Mouse (Mus musculus) limb, embryonic 14.5 days (tissue): ENCODE results near the gene Plcl1. TPM values are rescaled to one million over a fixed set of nuclear protein-coding genes. Genes with fewer than 3 reads are reported as not detected.

ENCODE experiments used
- ATAC-seq: fragments of 200-750 bp; cut with Nextera tagmentation; 2 replicates; pipeline ENCODE4 v1.8.0; 2017; ENCODE audit warnings: low read depth, moderate number of reproducible peaks, moderate TSS enrichment; ENCODE audit not compliant: low FRiP score
- DNase-seq: peaks from one replicate; pipeline ENCODE4 v3.0.0-alpha.2; 2015; ENCODE audit warnings: low spot score
- H3K27ac ChIP-seq: fragments of 300-500 bp; sonication (generic); replicated peaks from 2 replicates; pipeline ENCODE4 v1.5.1; 2014; ENCODE audit warnings: low read depth, mild to moderate bottlenecking, low read length, moderate library complexity, mixed read lengths
- H3K27me3 ChIP-seq: fragments of 300-500 bp; sonication (generic); 2 replicates; pipeline ENCODE4 v1.6.1; 2014; ENCODE audit warnings: low read length, mixed read lengths; ENCODE audit not compliant: control insufficient read depth, insufficient read depth
- H3K36me3 ChIP-seq: fragments of 300-500 bp; sonication (generic); 2 replicates; pipeline ENCODE4 v1.6.1; 2014; ENCODE audit warnings: mild to moderate bottlenecking, low read length, moderate library complexity, mixed read lengths; ENCODE audit not compliant: control insufficient read depth, insufficient read depth
- H3K4me1 ChIP-seq: fragments of 300-500 bp; sonication (generic); 2 replicates; pipeline ENCODE4 v1.6.1; 2014; ENCODE audit warnings: antibody characterized with exemption, low read length, mixed read lengths; ENCODE audit not compliant: control insufficient read depth, insufficient read depth
- H3K4me2 ChIP-seq: fragments of 300-500 bp; sonication (generic); replicated peaks from 2 replicates; pipeline ENCODE4 v1.6.1; 2014; ENCODE audit warnings: low read depth, mild to moderate bottlenecking, low read length, moderate library complexity; ENCODE audit not compliant: severe bottlenecking
- H3K4me3 ChIP-seq: fragments of 300-500 bp; sonication (generic); replicated peaks from 2 replicates; pipeline ENCODE4 v1.5.1; 2014; ENCODE audit warnings: low read length
- H3K9ac ChIP-seq: fragments of 300-500 bp; sonication (generic); 2 replicates; pipeline ENCODE4 v1.6.1; 2014; ENCODE audit warnings: mild to moderate bottlenecking, low read depth, low read length, moderate library complexity; ENCODE audit not compliant: severe bottlenecking
- H3K9me3 ChIP-seq: fragments of 300-500 bp; sonication (generic); 2 replicates; pipeline ENCODE4 v1.6.1; 2016; ENCODE audit warnings: low read length; ENCODE audit not compliant: control insufficient read depth
- POLR2A ChIP-seq: fragments of 200-500 bp; IDR thresholded peaks from 2 replicates; pipeline ENCODE4 v1.8.0; 2012; ENCODE audit warnings: inconsistent platforms, mild to moderate bottlenecking, moderate library complexity, borderline replicate concordance; ENCODE audit not compliant: insufficient read depth, insufficient read length; ENCODE audit errors: extremely low read depth
- WGBS: fragments of 180-500 bp; shearing (Covaris S2); extraction: QIAGEN DNeasy Blood & Tissue Kit; methylation state at CpG from one replicate; pipeline ENCODE4 v1.1.7; 2014; 5-methylcytosine and 5-hydroxymethylcytosine counted together
- polyA plus RNA-seq, 2 experiments: library from polyadenylated mRNA; depleted of rRNA in 1 of 2; stranded (reverse) in 1 of 2; unstranded in 1 of 2; fragments of >200 nt; fragmentation: Nextera tagmentation in 1 of 2; extraction: Ambion mirVana in 1 of 2; gene quantifications; 2 replicates each; pipeline versions ENCODE4 v1.2.1 to v1.2.3; 2012 to 2014

Gene Plcl1
- polyA plus RNA-seq, 2 experiments = 1.8 to 2.3 TPM

GRCm38 (mm10) chr1:55665137-55665827, 259.6 kb downstream of the Plcl1 start:
- 0 out of 2 replicates have a peak, but pooled peaks cover 5% of the 10 kb centered on the region for H3K4me1 ChIP-seq
- H3K27me3 ChIP-seq = no peaks in the 10 kb centered on the region
- no peak overlapping the region for H3K4me3 ChIP-seq
- TF ChIP-seq POLR2A = no peak
- no peak for ATAC-seq
- no peaks in the 10 kb centered on the region for H3K36me3 ChIP-seq
- no peak for DNase-seq
- WGBS = 65% methylated on average over 10 of the region's 10 CpGs
- no peak overlapping the region for H3K27ac ChIP-seq
- no peak overlapping the region for H3K4me2 ChIP-seq
- H3K9me3 ChIP-seq = no peaks in the 10 kb centered on the region
- H3K9ac ChIP-seq = no peak overlapping the region

- ATAC-seq (no peak), DNase-seq (no peak)
- no peaks in the 10 kb centered on the region for H3K27me3 ChIP-seq
- TF ChIP-seq POLR2A = no peak
- H3K9me3 ChIP-seq = no peaks in the 10 kb centered on the region
- no peaks in the 10 kb centered on the region for H3K36me3 ChIP-seq
- 37% methylated on average over 11 of the region's 11 CpGs for whole genome bisulfite sequencing
- no peak overlapping the region for H3K4me2 ChIP-seq
- no peak overlapping the region for H3K27ac ChIP-seq
- H3K4me3 ChIP-seq = no peak overlapping the region
- 0 out of 2 replicates have a peak, but pooled peaks cover 5% of the 10 kb centered on the region for H3K4me1 ChIP-seq
- H3K9ac ChIP-seq = no peak overlapping the region
Observed at GRCm38 (mm10) chr1:55665828-55666673, 260.3 kb downstream of the Plcl1 start.

- no peak for TF ChIP-seq POLR2A
- WGBS = 74% methylated on average over 5 of the region's 5 CpGs
- H3K27me3 ChIP-seq = no peaks in the 10 kb centered on the region
- H3K9me3 ChIP-seq = no peaks in the 10 kb centered on the region
- H3K4me1 ChIP-seq = 0 out of 2 replicates have a peak, but pooled peaks cover 5% of the 10 kb centered on the region
- no peak overlapping the region for H3K4me3 ChIP-seq
- H3K9ac ChIP-seq = no peak overlapping the region
- no peak for ATAC-seq
- no peaks in the 10 kb centered on the region for H3K36me3 ChIP-seq
- DNase-seq = no peak
- no peak overlapping the region for H3K4me2 ChIP-seq
- H3K27ac ChIP-seq = no peak overlapping the region
Observed at GRCm38 (mm10) chr1:55666798-55667197, 261.1 kb downstream of the Plcl1 start.

GRCm38 (mm10) chr1:55668622-55669237, 263.0 kb downstream of the Plcl1 start:
- H3K27ac ChIP-seq = no peak overlapping the region
- no peak overlapping the region for H3K4me2 ChIP-seq
- no peak for TF ChIP-seq POLR2A
- WGBS = 42% methylated on average over 4 of the region's 4 CpGs
- no peaks in the 10 kb centered on the region for H3K9me3 ChIP-seq
- no peaks in the 10 kb centered on the region for H3K36me3 ChIP-seq
- no peak overlapping the region for H3K9ac ChIP-seq
- 0 out of 2 replicates have a peak, but pooled peaks cover 5% of the 10 kb centered on the region for H3K4me1 ChIP-seq
- DNase-seq = no peak
- no peak overlapping the region for H3K4me3 ChIP-seq
- H3K27me3 ChIP-seq = no peaks in the 10 kb centered on the region
- ATAC-seq = no peak

- TF ChIP-seq POLR2A = no peak
- Histone ChIP-seq H3K27me3 (no peaks in the 10 kb centered on the region), H3K9me3 (no peaks in the 10 kb centered on the region), H3K9ac (no peak overlapping the region), H3K36me3 (no peaks in the 10 kb centered on the region), H3K4me1 (no peaks in the 10 kb centered on the region), H3K4me2 (no peak overlapping the region), H3K4me3 (no peak overlapping the region), H3K27ac (no peak overlapping the region)
- DNase-seq (no peak), ATAC-seq (no peak)
- 81% methylated on average over 3 of the region's 3 CpGs for WGBS
Observed at GRCm38 (mm10) chr1:55682676-55683075, 277.0 kb downstream of the Plcl1 start.
